Mouse (Mus musculus): Measurements from ENCODE around the gene Ghr. TPM values are rescaled to one million over a fixed set of nuclear protein-coding genes. Genes with fewer than 3 reads are reported as not detected.

The Ghr gene
- 1 to 10 TPM; 9.5 to 9.9 TPM for total RNA-seq (2021)

- DNase-seq = peak; percentile 84 to 85
These were observed at the start of gene Ghr for GRCm38 (mm10) chr15:3582807-3583636. Ghr (minus strand) TSS chr15:3583492.

- DNase-seq = no peak
These were observed 39.5 kb upstream of the Ghr start for GRCm38 (mm10) chr15:3622746-3623145.

GRCm38 (mm10) chr15:3620368-3620767 lies 37.1 kb upstream of the Ghr start:
- DNase-seq = no peak

GRCm38 (mm10) chr15:3618311-3618710 lies 35.0 kb upstream of the Ghr start:
- no peak for DNase-seq

- DNase-seq = no peak
These were observed 28.7 kb upstream of the Ghr start for GRCm38 (mm10) chr15:3611961-3612360.

- no peak for DNase-seq
These were observed 24.7 kb upstream of the Ghr start for GRCm38 (mm10) chr15:3607951-3608350.

GRCm38 (mm10) chr15:3602098-3602486 lies 18.8 kb upstream of the Ghr start:
- DNase-seq = no peak

- DNase-seq = no peak
These were observed 18.3 kb upstream of the Ghr start for GRCm38 (mm10) chr15:3601422-3602097.

- no peak for DNase-seq
These were observed 4.6 kb upstream of the Ghr start for GRCm38 (mm10) chr15:3587879-3588278.

- no peak for DNase-seq
These were observed 1.1 kb upstream of the Ghr start for GRCm38 (mm10) chr15:3584361-3584760.

- peak; percentile 16 to 21 for DNase-seq
These were observed 1.2 kb downstream of the Ghr start for GRCm38 (mm10) chr15:3581861-3582806.

- DNase-seq = no peak
These were observed 2.0 kb downstream of the Ghr start for GRCm38 (mm10) chr15:3581337-3581736.

- DNase-seq = no peak
These were observed 3.1 kb downstream of the Ghr start for GRCm38 (mm10) chr15:3580216-3580615.

GRCm38 (mm10) chr15:3578286-3578980 lies 4.9 kb downstream of the Ghr start:
- no peak for DNase-seq

GRCm38 (mm10) chr15:3569178-3569903 lies 14.0 kb downstream of the Ghr start:
- DNase-seq = no peak

- no peak for DNase-seq
These were observed 18.7 kb downstream of the Ghr start for GRCm38 (mm10) chr15:3564570-3564969.

- no peak for DNase-seq
These were observed 19.3 kb downstream of the Ghr start for GRCm38 (mm10) chr15:3563929-3564516.

- no peak for DNase-seq
These were observed 19.8 kb downstream of the Ghr start for GRCm38 (mm10) chr15:3563473-3563872.

- no peak for DNase-seq
These were observed 24.8 kb downstream of the Ghr start for GRCm38 (mm10) chr15:3558524-3558923.

GRCm38 (mm10) chr15:3544289-3544688 lies 39.0 kb downstream of the Ghr start:
- DNase-seq = no peak

- no peak for DNase-seq
These were observed 46.9 kb downstream of the Ghr start for GRCm38 (mm10) chr15:3536309-3536900.
